In the genomic region with DNA sequence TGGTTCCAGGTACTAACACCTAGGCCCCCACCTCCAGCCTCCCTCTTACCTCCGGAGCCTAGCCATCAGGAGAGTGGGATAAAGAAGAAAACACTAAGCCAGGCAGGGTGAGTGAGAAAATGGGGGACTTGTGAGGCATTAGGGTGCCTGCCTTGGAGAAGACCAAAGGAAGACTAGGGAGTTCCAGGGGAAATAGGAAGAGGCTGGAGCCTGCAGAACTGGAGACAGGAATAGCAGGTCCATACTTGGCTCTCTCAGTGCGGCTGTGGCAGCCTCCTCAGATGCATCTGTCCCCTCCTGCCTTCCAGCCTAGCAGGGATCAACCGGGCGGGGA, we compare ENCODE assay signal across 9 mouse cellular contexts. TPM values are rescaled to one million over a fixed set of nuclear protein-coding genes. Genes with fewer than 3 reads are reported as not detected.
DNase-seq lines count a peak whose midpoint lies in the region; ATAC-seq and TF ChIP-seq lines count a peak whose summit lies in the region.
"Had no signal": no experiment of that assay in that cellular context is flagged by ENCODE, and none has a peak within 500 bp of the region (broad histone marks: within the 10 kb centered on the region; RNA-seq: fewer than 3 reads in every experiment).

No protein-coding gene starts in this region.

- H3K4me2 ChIP-seq in liver, embryonic 15.5 days, result no peak overlapping the region
- H3K4me2 ChIP-seq in liver, embryonic 11.5 days, result no peak overlapping the region
- H3K4me2 ChIP-seq in hindbrain, embryonic 15.5 days, result peak overlapping the region; percentile 84
- H3K4me2 ChIP-seq in midbrain, embryonic 16.5 days (ENCODE audit: low read length), result peak overlapping the region; percentile 83

- no peak overlapping the region for H3K9ac ChIP-seq in liver, embryonic 15.5 days
- no peak overlapping the region for H3K9ac ChIP-seq in liver, embryonic 11.5 days (ENCODE audit: low read depth, low read length)
- H3K9ac ChIP-seq in hindbrain, embryonic 15.5 days, result peak overlapping the region; percentile 57; the same call in 1 of the 2 replicates
- peak overlapping the region; percentile 79 for H3K9ac ChIP-seq in midbrain, embryonic 16.5 days (ENCODE audit: low read depth, low read length)

- H3K27ac ChIP-seq in gastrocnemius, adult 2 months, result no peak overlapping the region
- H3K27ac ChIP-seq in liver, embryonic 15.5 days (replicated peaks), result no peak overlapping the region
- H3K27ac ChIP-seq in liver, embryonic 11.5 days (ENCODE audit: low read depth, low read length), result no peak overlapping the region
- H3K27ac ChIP-seq in hindbrain, embryonic 15.5 days (replicated peaks), result no peak overlapping the region
- H3K27ac ChIP-seq in midbrain, embryonic 16.5 days (ENCODE audit: low read length), result no peak overlapping the region

- DNase-seq in gastrocnemius, adult 2 months, result no peak
- DNase-seq in gastrocnemius, adult 18-20 months (ENCODE audit: low spot score), result no peak
- DNase-seq in liver, embryonic 11.5 days (ENCODE audit: low spot score), result no peak
- no peak for DNase-seq in adrenal gland, adult 8-10 months
- DNase-seq in left cerebral cortex, postnatal 10 days (ENCODE audit: extremely low spot score in 1 of 2, low spot score in 2 of 2), result no peak

- no peak for ATAC-seq in liver, embryonic 15.5 days (ENCODE audit: insufficient read depth)
- no peak for ATAC-seq in liver, embryonic 11.5 days (replicated peaks; ENCODE audit: low FRiP score)
- ATAC-seq in hindbrain, embryonic 15.5 days (ENCODE audit: low FRiP score, low read depth), result no peak
- no peak for ATAC-seq in midbrain, embryonic 16.5 days

- 27% methylated on average over 4 of the region's 4 CpGs for WGBS in liver, embryonic 15.5 days (ENCODE audit: insufficient replicate concordance)
- 24% methylated on average over 4 of the region's 4 CpGs for WGBS in liver, embryonic 11.5 days
- 30% methylated on average over 4 of the region's 4 CpGs for WGBS in hindbrain, embryonic 15.5 days
- WGBS in midbrain, embryonic 16.5 days, result 18% methylated on average over 4 of the region's 4 CpGs

- no peaks in the 10 kb centered on the region for H3K9me3 ChIP-seq in liver, embryonic 15.5 days (replicated peaks)
- H3K9me3 ChIP-seq in liver, embryonic 11.5 days (ENCODE audit: control insufficient read depth, low read length), result no peaks in the 10 kb centered on the region
- H3K9me3 ChIP-seq in hindbrain, embryonic 15.5 days, result no peaks in the 10 kb centered on the region
- no peaks in the 10 kb centered on the region for H3K9me3 ChIP-seq in midbrain, embryonic 16.5 days (replicated peaks; ENCODE audit: control insufficient read depth, low read length, poor library complexity, severe bottlenecking)
- H3K9me3 ChIP-seq: megakaryocyte, embryonic 14.5 days had no signal

- no peaks in the 10 kb centered on the region for H3K36me3 ChIP-seq in liver, embryonic 15.5 days (replicated peaks)
- no peaks in the 10 kb centered on the region for H3K36me3 ChIP-seq in liver, embryonic 11.5 days (ENCODE audit: control insufficient read depth, insufficient read depth, low read length)
- no peaks in the 10 kb centered on the region for H3K36me3 ChIP-seq in hindbrain, embryonic 15.5 days
- no peaks in the 10 kb centered on the region for H3K36me3 ChIP-seq in midbrain, embryonic 16.5 days (ENCODE audit: control insufficient read depth, insufficient read depth, low read length)

- intact Hi-C loops in gastrocnemius, adult 2 months (cut with DNase I), result no loop called here
- intact Hi-C loops in left cerebral cortex, postnatal 10 days (cut with DNase I), result no loop called here

- peak overlapping the region; percentile 72; the same call in 1 of the 2 replicates for H3K4me3 ChIP-seq in gastrocnemius, adult 2 months
- H3K4me3 ChIP-seq in liver, embryonic 15.5 days (replicated peaks), result 0 out of 2 replicates have a peak overlapping the region, but pooled peaks have one; percentile 21
- no peak overlapping the region for H3K4me3 ChIP-seq in liver, embryonic 11.5 days (ENCODE audit: low read depth, low read length)
- peak overlapping the region; percentile 47 for H3K4me3 ChIP-seq in hindbrain, embryonic 15.5 days
- H3K4me3 ChIP-seq in midbrain, embryonic 16.5 days (ENCODE audit: low read depth, low read length), result peak overlapping the region; percentile 48

- TF ChIP-seq CTCF in gastrocnemius, adult 2 months (IDR thresholded peaks at IDR 0.05), result no peak

- peaks cover 84% of the 10 kb centered on the region for H3K27me3 ChIP-seq in liver, embryonic 15.5 days
- H3K27me3 ChIP-seq in liver, embryonic 11.5 days (replicated peaks; ENCODE audit: control insufficient read depth, insufficient read depth, low read length), result peaks cover 78% of the 10 kb centered on the region
- peaks cover 75% of the 10 kb centered on the region for H3K27me3 ChIP-seq in hindbrain, embryonic 15.5 days
- peaks cover 56% of the 10 kb centered on the region for H3K27me3 ChIP-seq in midbrain, embryonic 16.5 days (ENCODE audit: control insufficient read depth, insufficient read depth, low read depth, low read length)

- H3K4me1 ChIP-seq in liver, embryonic 15.5 days (replicated peaks), result peaks cover 10% of the 10 kb centered on the region
- no peaks in the 10 kb centered on the region; the same call in 1 of the 2 replicates for H3K4me1 ChIP-seq in liver, embryonic 11.5 days (replicated peaks; ENCODE audit: control insufficient read depth, insufficient read depth, low read length)
- H3K4me1 ChIP-seq in hindbrain, embryonic 15.5 days (replicated peaks), result peaks cover 23% of the 10 kb centered on the region
- peaks cover 10% of the 10 kb centered on the region for H3K4me1 ChIP-seq in midbrain, embryonic 16.5 days (ENCODE audit: control insufficient read depth, insufficient read depth, low read length)

RNA-seq across cellular contexts. Expression of a gene that starts 1.2 kb away (rescaled TPM):
- total RNA-seq in gastrocnemius, adult 2 months (2021), result not detected
- not detected for total RNA-seq in gastrocnemius, adult 18-20 months (2021)
- polyA plus RNA-seq in liver, embryonic 15.5 days (2015; fragmentation: Nextera tagmentation; extraction: Ambion mirVana), result 0.08 TPM in 1 of 2 replicates, not detected in the other
- polyA plus RNA-seq in liver, embryonic 11.5 days (2014; fragmentation: Nextera tagmentation; extraction: Ambion mirVana), result 0.18 and 0.38 TPM in 2 replicates
- 9.0 and 13.1 TPM in 2 replicates for polyA plus RNA-seq in hindbrain, embryonic 15.5 days (2015; fragmentation: Nextera tagmentation; extraction: Ambion mirVana)
- polyA plus RNA-seq in midbrain, embryonic 16.5 days (2015; fragmentation: Nextera tagmentation; extraction: Ambion mirVana), result 7.7 and 11.7 TPM in 2 replicates
- total RNA-seq in adrenal gland, adult 8-10 months (2022), result under 1 TPM in 2 of 4 experiments, not detected in 2; 0.14 to 0.24 TPM
- total RNA-seq in left cerebral cortex, postnatal 10 days (2021), result 10 to 100 TPM; 36.6 to 38.1 TPM

RNA-seq across cellular contexts. Expression of a gene that starts 7.9 kb away (rescaled TPM):
- not detected for total RNA-seq in gastrocnemius, adult 2 months (2021)
- total RNA-seq in gastrocnemius, adult 18-20 months (2021), result not detected
- 0.24 and 0.59 TPM in 2 replicates for polyA plus RNA-seq in liver, embryonic 15.5 days (2015; fragmentation: Nextera tagmentation; extraction: Ambion mirVana)
- 0.49 and 0.91 TPM in 2 replicates for polyA plus RNA-seq in liver, embryonic 11.5 days (2014; fragmentation: Nextera tagmentation; extraction: Ambion mirVana)
- 2.0 and 3.1 TPM in 2 replicates for polyA plus RNA-seq in hindbrain, embryonic 15.5 days (2015; fragmentation: Nextera tagmentation; extraction: Ambion mirVana)
- 0.85 and 1.9 TPM in 2 replicates for polyA plus RNA-seq in midbrain, embryonic 16.5 days (2015; fragmentation: Nextera tagmentation; extraction: Ambion mirVana)
- total RNA-seq in adrenal gland, adult 8-10 months (2022), result not detected
- total RNA-seq in left cerebral cortex, postnatal 10 days (2021), result 10 to 100 TPM; 14.0 to 20.6 TPM

RNA-seq across cellular contexts. Expression of a gene that starts 8.6 kb away (rescaled TPM):
- 10 to 100 TPM; 10.8 to 14.4 TPM for total RNA-seq in gastrocnemius, adult 2 months (2021)
- 10 to 100 TPM in 1 of 2 experiments, 1 to 10 TPM in 1; 9.7 to 12.2 TPM for total RNA-seq in gastrocnemius, adult 18-20 months (2021)
- 25.5 and 26.1 TPM in 2 replicates for polyA plus RNA-seq in liver, embryonic 15.5 days (2015; fragmentation: Nextera tagmentation; extraction: Ambion mirVana)
- 51.9 and 54.7 TPM in 2 replicates for polyA plus RNA-seq in liver, embryonic 11.5 days (2014; fragmentation: Nextera tagmentation; extraction: Ambion mirVana)
- polyA plus RNA-seq in hindbrain, embryonic 15.5 days (2015; fragmentation: Nextera tagmentation; extraction: Ambion mirVana), result 90.1 and 99.1 TPM in 2 replicates
- 84.7 and 92.5 TPM in 2 replicates for polyA plus RNA-seq in midbrain, embryonic 16.5 days (2015; fragmentation: Nextera tagmentation; extraction: Ambion mirVana)
- total RNA-seq in adrenal gland, adult 8-10 months (2022), result 10 to 100 TPM; 49.9 to 63.1 (median 56.6) TPM
- 10 to 100 TPM; 40.4 to 42.8 TPM for total RNA-seq in left cerebral cortex, postnatal 10 days (2021)

RNA-seq across cellular contexts. Expression of a gene that starts 9.2 kb away (rescaled TPM):
- total RNA-seq in gastrocnemius, adult 2 months (2021), result 10 to 100 TPM in 1 of 2 experiments, 1 to 10 TPM in 1; 8.2 to 13.8 TPM
- total RNA-seq in gastrocnemius, adult 18-20 months (2021), result 10 to 100 TPM; 10.0 to 10.4 TPM
- polyA plus RNA-seq in liver, embryonic 15.5 days (2015; fragmentation: Nextera tagmentation; extraction: Ambion mirVana), result 7.4 TPM in 2 replicates
- 18.2 and 18.9 TPM in 2 replicates for polyA plus RNA-seq in liver, embryonic 11.5 days (2014; fragmentation: Nextera tagmentation; extraction: Ambion mirVana)
- polyA plus RNA-seq in hindbrain, embryonic 15.5 days (2015; fragmentation: Nextera tagmentation; extraction: Ambion mirVana), result 64.0 and 79.2 TPM in 2 replicates
- 68.8 and 69.7 TPM in 2 replicates for polyA plus RNA-seq in midbrain, embryonic 16.5 days (2015; fragmentation: Nextera tagmentation; extraction: Ambion mirVana)
- total RNA-seq in adrenal gland, adult 8-10 months (2022), result 10 to 100 TPM; 55.6 to 66.1 (median 63.4) TPM
- 10 to 100 TPM; 78.7 to 79.5 TPM for total RNA-seq in left cerebral cortex, postnatal 10 days (2021)

RNA-seq across cellular contexts. Expression of a gene that starts 11.5 kb away (rescaled TPM):
- total RNA-seq in gastrocnemius, adult 2 months (2021), result 100 to 1,000 TPM in 1 of 2 experiments, 10 to 100 TPM in 1; 80.0 to 108 TPM
- 10 to 100 TPM; 76.5 to 93.1 TPM for total RNA-seq in gastrocnemius, adult 18-20 months (2021)
- polyA plus RNA-seq in liver, embryonic 15.5 days (2015; fragmentation: Nextera tagmentation; extraction: Ambion mirVana), result 3.8 and 4.9 TPM in 2 replicates
- polyA plus RNA-seq in liver, embryonic 11.5 days (2014; fragmentation: Nextera tagmentation; extraction: Ambion mirVana), result 4.1 and 5.9 TPM in 2 replicates
- 17.5 and 18.7 TPM in 2 replicates for polyA plus RNA-seq in hindbrain, embryonic 15.5 days (2015; fragmentation: Nextera tagmentation; extraction: Ambion mirVana)
- 13.2 and 13.4 TPM in 2 replicates for polyA plus RNA-seq in midbrain, embryonic 16.5 days (2015; fragmentation: Nextera tagmentation; extraction: Ambion mirVana)
- total RNA-seq in adrenal gland, adult 8-10 months (2022), result 10 to 100 TPM; 38.3 to 45.1 (median 44.1) TPM
- 10 to 100 TPM; 41.4 to 43.5 TPM for total RNA-seq in left cerebral cortex, postnatal 10 days (2021)

Comparison
In these comparisons a context has a peak if more than half of its experiments do, and no peak if none do; other contexts are left out.
1. H3K4me2 ChIP-seq: peak in hindbrain, embryonic 15.5 days (single experiment) and midbrain, embryonic 16.5 days (single experiment); none in liver, embryonic 15.5 days (single experiment) and liver, embryonic 11.5 days (single experiment).
2. H3K9ac ChIP-seq: peak in hindbrain, embryonic 15.5 days (single experiment) and midbrain, embryonic 16.5 days (single experiment); none in liver, embryonic 15.5 days (single experiment) and liver, embryonic 11.5 days (single experiment).
3. RNA of a gene that starts 1.2 kb away (total RNA-seq): 36.6 to 38.1 TPM in left cerebral cortex, postnatal 10 days; not detected in gastrocnemius, adult 2 months, 0.14 to 0.24 TPM in adrenal gland, adult 8-10 months and not detected in gastrocnemius, adult 18-20 months; every median in the first group is over 10 times any median in the second.
4. RNA of a gene that starts 7.9 kb away (total RNA-seq): 14.0 to 20.6 TPM in left cerebral cortex, postnatal 10 days; not detected in adrenal gland, adult 8-10 months, not detected in gastrocnemius, adult 2 months and not detected in gastrocnemius, adult 18-20 months; every median in the first group is over 10 times any median in the second.